ENCODE assay signal across 8 mouse cellular contexts in the genomic region with DNA sequence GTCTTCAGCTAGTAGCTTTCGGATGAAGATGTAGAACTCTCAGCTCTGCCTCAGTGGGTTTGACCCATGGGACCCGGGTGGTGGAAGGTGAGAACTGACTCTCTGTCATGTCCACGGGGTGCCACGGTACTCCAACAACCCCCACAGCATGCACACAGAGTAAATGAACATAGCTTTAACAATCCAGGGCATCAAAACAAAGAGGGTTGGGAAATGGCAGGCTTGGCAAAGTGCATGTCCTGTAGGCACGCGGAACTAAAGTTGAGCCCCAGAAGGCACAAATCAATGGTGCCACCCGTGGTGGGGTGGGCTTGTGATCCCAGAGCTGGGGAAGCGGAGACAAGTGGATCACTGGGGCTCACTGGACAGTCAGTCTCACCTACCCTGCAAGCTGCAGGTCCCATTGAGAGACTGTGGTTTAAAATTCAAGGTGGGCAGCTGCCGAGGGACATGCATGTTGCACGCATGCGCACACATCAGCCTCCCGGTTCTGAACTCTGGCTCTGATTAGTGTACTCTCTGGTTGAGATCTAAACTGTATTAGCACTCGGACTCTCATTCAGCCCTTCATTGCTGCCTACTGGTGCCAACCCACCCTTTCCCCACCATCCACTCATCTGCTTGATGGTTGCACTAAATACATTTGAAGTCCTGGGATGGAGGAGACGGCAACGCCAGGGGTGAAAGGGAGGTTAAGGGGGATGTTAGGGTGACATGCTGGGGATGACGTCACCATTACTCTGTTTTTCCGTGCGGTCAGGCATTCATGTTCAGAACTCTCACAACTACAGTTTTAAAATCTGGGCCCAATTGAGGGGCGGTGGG. TPM values are rescaled to one million over a fixed set of nuclear protein-coding genes. Genes with fewer than 3 reads are reported as not detected.
A peak's percentile ranks its signal among the peaks of the same experiment; 100 is the strongest.
DNase-seq lines count a peak whose midpoint lies in the region; ATAC-seq and TF ChIP-seq lines count a peak whose summit lies in the region.

No protein-coding gene starts in this region.

- in situ Hi-C loops in ES-E14 (cut with MboI; ENCODE audit: low sequenced_read_pairs in 2 of 2, unreplicated experiment in 2 of 2) = no loop called here

- H3K4me3 ChIP-seq in ES-E14 (ENCODE audit: insufficient read depth in 1 of 2, low read depth in 1 of 2, low read length in 2 of 2, poor library complexity in 1 of 2, severe bottlenecking in 1 of 2) = peak overlapping the region; percentile 57 to 61
- peak overlapping the region; percentile 50 for H3K4me3 ChIP-seq in heart, embryonic 13.5 days
- peak overlapping the region; percentile 63 for H3K4me3 ChIP-seq in liver, embryonic 16.5 days (ENCODE audit: low read depth, low read length)

- intact Hi-C loops in heart, postnatal 14 days (cut with DNase I) = no loop called here

- H3K27me3 ChIP-seq in heart, embryonic 13.5 days (replicated peaks) = no peaks in the 10 kb centered on the region
- no peaks in the 10 kb centered on the region for H3K27me3 ChIP-seq in liver, embryonic 16.5 days (ENCODE audit: control insufficient read depth, insufficient read depth, low read depth, low read length)

- H3K9ac ChIP-seq in ES-E14 (ENCODE audit: insufficient read depth, low read depth, low read length, poor library complexity, severe bottlenecking) = peak overlapping the region; percentile 74
- peak overlapping the region; percentile 84 for H3K9ac ChIP-seq in heart, embryonic 13.5 days
- H3K9ac ChIP-seq in liver, embryonic 16.5 days (ENCODE audit: low read depth, low read length) = peak overlapping the region; percentile 74

- H3K27ac ChIP-seq in ES-E14 (ENCODE audit: insufficient read depth, low read depth, low read length, poor library complexity, severe bottlenecking) = 0 out of 2 replicates have a peak overlapping the region, but pooled peaks have one; percentile 8
- peak overlapping the region; percentile 90 for H3K27ac ChIP-seq in heart, embryonic 13.5 days (replicated peaks)
- peak overlapping the region; percentile 92 for H3K27ac ChIP-seq in liver, embryonic 16.5 days (ENCODE audit: low read length)

- DNase-seq in heart, adult 11 months = peak; percentile 96
- no peak for DNase-seq in heart, postnatal 14 days
- no peak for DNase-seq in ES-E14 (ENCODE audit: low read depth, low spot score)
- no peak for DNase-seq in left cerebral cortex, adult 9 months (ENCODE audit: low spot score in 2 of 2)
- no peak for DNase-seq in frontal cortex, postnatal 14 days (ENCODE audit: low spot score in 2 of 2)
- DNase-seq in right cerebral cortex, postnatal 36 days (ENCODE audit: low spot score in 2 of 2) = no peak

- H3K4me1 ChIP-seq in ES-E14 (ENCODE audit: control insufficient read depth in 2 of 2, insufficient read depth in 2 of 2, low read length in 2 of 2, poor library complexity in 1 of 2) = peaks cover 0 to 23% of the 10 kb centered on the region in 2 experiments; a peak in 1 of 4 replicates
- H3K4me1 ChIP-seq in heart, embryonic 13.5 days = peaks cover 52% of the 10 kb centered on the region
- peaks cover 51% of the 10 kb centered on the region for H3K4me1 ChIP-seq in liver, embryonic 16.5 days (ENCODE audit: control insufficient read depth, low read depth, low read length)

- no peaks in the 10 kb centered on the region for H3K9me3 ChIP-seq in ES-E14 (ENCODE audit: control insufficient read depth, insufficient read depth, low read depth, low read length)
- no peaks in the 10 kb centered on the region for H3K9me3 ChIP-seq in heart, embryonic 13.5 days
- no peaks in the 10 kb centered on the region for H3K9me3 ChIP-seq in liver, embryonic 16.5 days (replicated peaks; ENCODE audit: control insufficient read depth, low read length)

- H3K36me3 ChIP-seq in ES-E14 (ENCODE audit: control insufficient read depth, insufficient read depth, low read length, poor library complexity, severe bottlenecking) = peaks cover 5% of the 10 kb centered on the region
- H3K36me3 ChIP-seq in heart, embryonic 13.5 days = peaks cover 13% of the 10 kb centered on the region
- H3K36me3 ChIP-seq in liver, embryonic 16.5 days (ENCODE audit: control insufficient read depth, insufficient read depth) = no peaks in the 10 kb centered on the region

- ATAC-seq in heart, embryonic 13.5 days (ENCODE audit: extremely low read depth, insufficient number of reproducible peaks, low FRiP score, low TSS enrichment) = no peak
- no peak for ATAC-seq in liver, embryonic 16.5 days (ENCODE audit: low read depth)

- WGBS in heart, embryonic 13.5 days = 51% methylated on average over 19 of the region's 19 CpGs
- 48% methylated on average over 19 of the region's 19 CpGs for WGBS in liver, embryonic 16.5 days (ENCODE audit: insufficient replicate concordance)

- H3K4me2 ChIP-seq in heart, embryonic 13.5 days = peak overlapping the region; percentile 79
- H3K4me2 ChIP-seq in liver, embryonic 16.5 days (ENCODE audit: low read depth, low read length) = peak overlapping the region; percentile 94

TF ChIP-seq in ES-E14, 5 proteins besides CTCF, POLR2A, EP300 and RAD21:
- TF ChIP-seq CHD2 (IDR thresholded peaks at IDR 0.05; ENCODE audit: low read depth, low read length) (no peak), HCFC1 (IDR thresholded peaks at IDR 0.05; ENCODE audit: borderline replicate concordance, insufficient read depth, low read length) (no peak), MAFK (IDR thresholded peaks at IDR 0.05; ENCODE audit: insufficient read depth, low read depth, low read length) (no peak), ZNF384 (IDR thresholded peaks at IDR 0.05; ENCODE audit: low read depth, low read length) (no peak), ZC3H11A (IDR thresholded peaks at IDR 0.05; ENCODE audit: borderline replicate concordance, low read depth, low read length) (no peak)

RNA-seq across cellular contexts. Expression of a gene that starts 1.0 kb away (rescaled TPM):
- total RNA-seq in heart, postnatal 14 days (2021) = 10 to 100 TPM; 16.0 to 24.5 TPM
- total RNA-seq in ES-E14 (2012; rRNA removed) = 53.8 and 67.8 TPM in 2 replicates
- polyA plus RNA-seq in heart, embryonic 13.5 days (2015; fragmentation: Nextera tagmentation; extraction: Ambion mirVana) = 23.1 and 30.4 TPM in 2 replicates
- polyA plus RNA-seq in liver, embryonic 16.5 days (2015; fragmentation: Nextera tagmentation; extraction: Ambion mirVana) = 17.1 and 20.2 TPM in 2 replicates

RNA-seq across cellular contexts. Expression of a gene that starts 3.8 kb away (rescaled TPM):
- not detected for total RNA-seq in heart, postnatal 14 days (2021)
- 0.18 and 0.37 TPM in 2 replicates for total RNA-seq in ES-E14 (2012; rRNA removed)
- 0.12 and 0.31 TPM in 2 replicates for polyA plus RNA-seq in heart, embryonic 13.5 days (2015; fragmentation: Nextera tagmentation; extraction: Ambion mirVana)
- polyA plus RNA-seq in liver, embryonic 16.5 days (2015; fragmentation: Nextera tagmentation; extraction: Ambion mirVana) = 5.6 and 8.4 TPM in 2 replicates

RNA-seq across cellular contexts. Expression of a gene that starts 41.0 kb away (rescaled TPM):
- total RNA-seq in heart, postnatal 14 days (2021) = 1 to 10 TPM; 6.7 to 7.0 TPM
- 173 and 307 TPM in 2 replicates for total RNA-seq in ES-E14 (2012; rRNA removed)
- 16.1 and 17.3 TPM in 2 replicates for polyA plus RNA-seq in heart, embryonic 13.5 days (2015; fragmentation: Nextera tagmentation; extraction: Ambion mirVana)
- polyA plus RNA-seq in liver, embryonic 16.5 days (2015; fragmentation: Nextera tagmentation; extraction: Ambion mirVana) = 32.9 and 36.9 TPM in 2 replicates

Comparison
In these comparisons a context has a peak if more than half of its experiments do, and no peak if none do; other contexts are left out.
1. H3K27ac ChIP-seq: peak in every context shown above with its lines; median percentile 92 in liver, embryonic 16.5 days; 90 in heart, embryonic 13.5 days; 8 in ES-E14.
2. RNA of a gene that starts 41.0 kb away (total RNA-seq): 173 to 307 TPM in ES-E14; 6.7 to 7.0 TPM in heart, postnatal 14 days; every median in the first group is over 10 times any median in the second.
3. Peak in every context shown above with its lines, with median percentiles within 50 percentile points of each other: H3K4me3 ChIP-seq and H3K9ac ChIP-seq.